Mouse (Mus musculus) thymus, postnatal 0 days (tissue): ENCODE data around the gene Alkbh6. TPM values are rescaled to one million over a fixed set of nuclear protein-coding genes. Genes with fewer than 3 reads are reported as not detected.

Experiments
- DNase-seq: peaks from one replicate; pipeline ENCODE4 v3.0.0-alpha.2; 2015; ENCODE audit warnings: low spot score
- polyA plus RNA-seq: library from polyadenylated mRNA; unstranded; fragments of >200 nt; fragmentation: Nextera tagmentation; extraction: Ambion mirVana; gene quantifications from 2 replicates; pipeline ENCODE4 v1.2.1, GENCODE M21; 2015

Alkbh6 gene
- polyA plus RNA-seq, 1 experiment from 2014 or later, result 71.8 TPM

- DNase-seq, result no peak
Measured at GRCm38 (mm10) chr7:30326427-30326826, 17.9 kb downstream of the Alkbh6 start.

GRCm38 (mm10) chr7:30327140-30327539 lies 18.6 kb downstream of the Alkbh6 start:
- DNase-seq, result no peak

GRCm38 (mm10) chr7:30328379-30328778 lies 19.9 kb downstream of the Alkbh6 start:
- DNase-seq, result no peak

GRCm38 (mm10) chr7:30331887-30332286 lies 23.4 kb downstream of the Alkbh6 start:
- peak; percentile 84 for DNase-seq

GRCm38 (mm10) chr7:30332622-30333259 lies 24.2 kb downstream of the Alkbh6 start:
- no peak for DNase-seq

- peak; percentile 4 for DNase-seq
Measured at GRCm38 (mm10) chr7:30333436-30333835, 24.9 kb downstream of the Alkbh6 start.

DNA sequence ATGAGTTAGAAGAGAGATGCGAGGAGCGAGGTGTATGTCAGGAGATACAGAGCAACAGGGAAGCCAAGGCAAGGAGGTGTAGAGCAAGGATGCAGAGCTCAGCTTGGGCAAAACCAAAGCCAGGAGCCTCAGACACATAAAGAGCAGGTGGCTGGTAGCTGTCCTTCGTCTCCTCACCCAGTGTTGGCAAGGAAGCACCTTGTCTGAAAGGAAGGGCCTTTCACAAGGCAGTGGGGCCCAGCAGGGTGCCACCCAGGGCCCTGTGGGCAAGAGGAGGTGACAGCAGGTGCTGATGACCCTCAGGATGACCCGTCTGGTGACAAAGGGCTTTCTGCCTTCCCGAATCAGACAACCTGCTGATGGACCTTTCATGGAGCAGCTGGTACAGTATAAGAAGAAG lies 26.0 kb downstream of the Alkbh6 start:
- no peak for DNase-seq

DNA sequence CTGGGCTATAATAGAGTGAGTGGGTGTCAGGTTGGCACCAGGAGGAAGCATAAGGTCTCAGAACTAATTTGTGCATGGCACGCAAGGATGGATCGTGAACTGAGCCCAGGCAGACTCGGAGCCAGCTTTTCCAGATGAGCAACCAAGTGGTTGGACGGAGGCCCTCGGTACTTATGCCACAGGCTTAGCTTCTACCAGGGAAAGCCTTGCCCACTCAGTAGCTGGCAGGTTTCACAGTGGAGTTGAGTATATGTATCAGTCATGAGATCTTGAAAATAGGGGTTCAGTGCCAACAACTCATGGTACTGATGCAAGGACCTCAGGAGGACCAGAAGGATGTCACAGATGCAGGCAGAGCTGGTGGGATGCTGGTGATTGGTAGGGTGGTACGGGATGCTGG lies 27.2 kb downstream of the Alkbh6 start:
- no peak for DNase-seq

GRCm38 (mm10) chr7:30336384-30336783 lies 27.9 kb downstream of the Alkbh6 start:
- peak; percentile 71 for DNase-seq

GRCm38 (mm10) chr7:30339432-30340109 lies 31.1 kb downstream of the Alkbh6 start:
- no peak for DNase-seq

- DNase-seq, result peak; percentile 79
Measured at GRCm38 (mm10) chr7:30346635-30347379, 38.3 kb downstream of the Alkbh6 start.

GRCm38 (mm10) chr7:30347828-30348227 lies 39.3 kb downstream of the Alkbh6 start:
- DNase-seq, result peak; percentile 65

DNA sequence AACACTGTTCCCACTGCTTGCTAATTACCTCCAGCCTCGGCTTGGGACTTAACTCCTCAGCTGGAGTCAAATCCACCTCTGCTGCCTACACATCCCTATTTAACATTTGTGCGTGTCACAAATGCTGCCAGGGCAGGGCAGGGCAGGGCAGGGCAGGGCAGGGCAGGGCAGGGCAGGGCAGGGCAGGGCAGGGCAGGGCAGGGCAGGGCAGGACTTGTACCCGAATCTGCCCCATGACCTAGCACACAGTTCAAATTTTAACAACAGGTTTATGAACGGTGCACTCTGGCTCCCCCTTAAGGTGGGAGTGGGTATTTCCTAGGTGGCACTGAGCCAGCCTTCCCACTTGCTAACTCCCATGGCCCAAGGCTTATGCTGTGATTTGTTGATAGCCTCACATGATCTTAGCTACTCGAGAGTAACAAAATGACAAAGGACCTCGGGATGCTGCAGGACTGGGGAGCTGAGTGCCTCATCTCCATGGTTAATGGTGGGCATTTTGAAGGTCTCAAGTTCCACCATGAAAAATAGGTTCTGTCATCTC lies 44.8 kb downstream of the Alkbh6 start:
- peak; percentile 44 for DNase-seq

GRCm38 (mm10) chr7:30354059-30354458 lies 45.5 kb downstream of the Alkbh6 start:
- no peak for DNase-seq

- no peak for DNase-seq
Measured at GRCm38 (mm10) chr7:30358378-30359186, 50.1 kb downstream of the Alkbh6 start.

DNA sequence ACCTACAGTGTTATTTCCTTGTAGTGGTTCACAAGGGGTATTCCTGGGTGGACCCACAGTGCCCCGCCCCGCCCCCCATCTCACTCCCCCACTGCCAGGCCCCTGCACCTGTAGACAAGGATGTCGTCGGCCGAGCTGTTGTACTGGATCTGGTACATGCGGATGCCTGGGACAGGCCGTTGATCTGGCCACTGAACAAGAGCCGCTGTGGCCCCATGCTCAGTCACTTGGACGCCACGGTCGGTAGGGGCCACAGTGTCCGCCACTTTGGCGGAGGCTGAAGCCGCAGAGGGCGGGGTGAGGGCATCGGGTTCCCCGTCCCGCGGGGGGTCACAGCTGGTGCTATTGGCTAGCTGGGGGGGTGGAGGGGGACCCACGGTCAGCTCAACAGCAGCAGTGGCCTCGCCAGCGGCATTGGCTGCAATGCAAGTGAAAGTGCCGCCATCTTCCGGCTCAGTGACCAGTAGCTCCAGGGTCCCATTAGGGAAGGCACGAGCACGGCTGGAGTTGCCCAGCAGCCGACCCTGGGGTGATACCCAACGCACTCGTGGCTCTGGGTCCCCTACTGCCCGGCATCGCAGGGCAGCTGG lies 50.9 kb downstream of the Alkbh6 start:
- no peak for DNase-seq

GRCm38 (mm10) chr7:30360028-30360427 lies 51.5 kb downstream of the Alkbh6 start:
- no peak for DNase-seq

- DNase-seq, result peak; percentile 12
Measured at GRCm38 (mm10) chr7:30362652-30363343, 54.3 kb downstream of the Alkbh6 start, which contains the start of gene Lrfn3. TSS of gene Lrfn3 (minus strand) at chr7:30362772.

- DNase-seq, result no peak
Measured at GRCm38 (mm10) chr7:30363344-30363738, 54.8 kb downstream of the Alkbh6 start.
